Mouse (Mus musculus) kidney, adult 2 months (tissue): ENCODE measurements around the gene Zfpm1. TPM values are rescaled to one million over a fixed set of nuclear protein-coding genes. Genes with fewer than 3 reads are reported as not detected.

Experiments used
- DNase-seq: peaks from one replicate; pipeline ENCODE4 v3.0.0; 2021
- H3K27ac ChIP-seq: fragments of 200-500 bp; 2 replicates; pipeline ENCODE4 v1.5.1; 2012; ENCODE audit warnings: low read depth, low read length, control low read depth, inconsistent platforms; ENCODE audit not compliant: insufficient read depth
- H3K27me3 ChIP-seq: fragments of 200-500 bp; replicated peaks from 2 replicates; pipeline ENCODE4 v1.6.1; 2012; ENCODE audit warnings: mild to moderate bottlenecking, moderate library complexity, low read length, inconsistent platforms; ENCODE audit not compliant: control insufficient read depth, insufficient read depth
- H3K36me3 ChIP-seq: fragments of 200-500 bp; 2 replicates; pipeline ENCODE4 v1.6.1; 2012; ENCODE audit warnings: mild to moderate bottlenecking, moderate library complexity, low read length, inconsistent platforms; ENCODE audit not compliant: control insufficient read depth, insufficient read depth
- H3K4me1 ChIP-seq: fragments of 200-500 bp; 2 replicates; pipeline ENCODE4 v1.6.1; 2011; ENCODE audit warnings: low read length; ENCODE audit not compliant: control insufficient read depth, insufficient read depth
- H3K4me3 ChIP-seq: fragments of 200-500 bp; 2 replicates; pipeline ENCODE4 v1.5.1; 2011; ENCODE audit warnings: mild to moderate bottlenecking, low read depth, low read length, control low read depth; ENCODE audit not compliant: insufficient read depth
- CTCF ChIP-seq: fragments of 200-500 bp; conservative IDR thresholded peaks from 2 replicates; pipeline ENCODE4 v1.5.1; 2011; ENCODE audit warnings: low read depth, mild to moderate bottlenecking, control low read depth, low read length, moderate library complexity, mixed read lengths; ENCODE audit not compliant: insufficient read depth, insufficient read length
- POLR2A ChIP-seq: fragments of 200-500 bp; IDR thresholded peaks from one replicate; pipeline ENCODE4 v1.6.1; 2011; ENCODE audit warnings: low read depth, low read length, control low read depth
- WGBS: fragments of 180-500 bp; shearing (Covaris S2); methylation state at CpG from one replicate; pipeline ENCODE4 v1.1.7; 2018; 5-methylcytosine and 5-hydroxymethylcytosine counted together
- polyA plus RNA-seq: library from polyadenylated mRNA; depleted of rRNA; stranded (reverse); fragments of >200 nt; gene quantifications from 2 replicates; pipeline ENCODE4 v1.2.3, GENCODE M21; 2012; rRNA removed

Gene Zfpm1
- 9.7 and 11.8 TPM in 2 replicates for polyA plus RNA-seq

GRCm38 (mm10) chr8:122282035-122282358 is at the start of gene Zfpm1:
TSS of gene Zfpm1 (plus strand) at chr8:122282141.
- Histone ChIP-seq H3K27ac (peak within 1 kb of the TSS; percentile 75), H3K4me1 (peaks cover 8% of the 10 kb centered on the region; the same call in 1 of the 2 replicates), H3K36me3 (no peaks in the 10 kb centered on the region), H3K27me3 (no peaks in the 10 kb centered on the region), H3K4me3 (peak within 1 kb of the TSS; percentile 73)
- TF ChIP-seq POLR2A: no peak
- TF ChIP-seq CTCF: no peak
- WGBS: 6% methylated on average over 57 of the region's 60 CpGs
- DNase-seq: no peak

GRCm38 (mm10) chr8:122234055-122234454 is 47.9 kb upstream of the Zfpm1 start:
- no peak overlapping the region for H3K4me3 ChIP-seq
- 37% methylated on average over 11 of the region's 11 CpGs for WGBS
- H3K27me3 ChIP-seq: no peaks in the 10 kb centered on the region; the same call in 1 of the 2 replicates
- H3K36me3 ChIP-seq: no peaks in the 10 kb centered on the region
- peak; percentile 34; the same call in 1 of the 2 replicates for TF ChIP-seq CTCF
- no peak for TF ChIP-seq POLR2A
- no peaks in the 10 kb centered on the region for H3K4me1 ChIP-seq
- DNase-seq: peak; percentile 46
- H3K27ac ChIP-seq: no peak overlapping the region

GRCm38 (mm10) chr8:122236521-122236920 is 45.4 kb upstream of the Zfpm1 start:
- no peak for DNase-seq
- Histone ChIP-seq H3K27ac (no peak overlapping the region), H3K4me3 (no peak overlapping the region), H3K36me3 (no peaks in the 10 kb centered on the region), H3K4me1 (no peaks in the 10 kb centered on the region), H3K27me3 (no peaks in the 10 kb centered on the region)
- no peak for TF ChIP-seq POLR2A
- no peak for TF ChIP-seq CTCF
- WGBS: 83% methylated on average over 3 of the region's 3 CpGs

- Histone ChIP-seq H3K27ac (no peak overlapping the region), H3K4me3 (no peak overlapping the region), H3K27me3 (no peaks in the 10 kb centered on the region), H3K4me1 (no peaks in the 10 kb centered on the region), H3K36me3 (no peaks in the 10 kb centered on the region)
- 72% methylated on average over 11 of the region's 11 CpGs for WGBS
- no peak for DNase-seq
- TF ChIP-seq CTCF (no peak), POLR2A (no peak)
These were observed 43.7 kb upstream of the Zfpm1 start for GRCm38 (mm10) chr8:122238225-122238624.

- Histone ChIP-seq H3K36me3 (no peaks in the 10 kb centered on the region), H3K4me1 (no peaks in the 10 kb centered on the region), H3K27ac (no peak overlapping the region), H3K27me3 (no peaks in the 10 kb centered on the region), H3K4me3 (no peak overlapping the region)
- 68% methylated on average over 8 of the region's 8 CpGs for WGBS
- DNase-seq: no peak
- no peak for TF ChIP-seq POLR2A
- no peak for TF ChIP-seq CTCF
These were observed 43.2 kb upstream of the Zfpm1 start for GRCm38 (mm10) chr8:122238731-122239130.

- no peak for DNase-seq
- H3K4me1 ChIP-seq: no peaks in the 10 kb centered on the region
- TF ChIP-seq CTCF (no peak), POLR2A (no peak)
- H3K4me3 ChIP-seq: no peak overlapping the region
- H3K27me3 ChIP-seq: no peaks in the 10 kb centered on the region
- H3K27ac ChIP-seq: no peak overlapping the region
- 81% methylated on average over 16 of the region's 16 CpGs for WGBS
- no peaks in the 10 kb centered on the region for H3K36me3 ChIP-seq
These were observed 41.5 kb upstream of the Zfpm1 start for GRCm38 (mm10) chr8:122240241-122241026.

- TF ChIP-seq POLR2A (no peak), CTCF (no peak)
- Histone ChIP-seq H3K27ac (no peak overlapping the region), H3K36me3 (no peaks in the 10 kb centered on the region), H3K4me1 (no peaks in the 10 kb centered on the region), H3K4me3 (no peak overlapping the region), H3K27me3 (no peaks in the 10 kb centered on the region)
- DNase-seq: no peak
- WGBS: 75% methylated on average over 4 of the region's 4 CpGs
These were observed 38.6 kb upstream of the Zfpm1 start for GRCm38 (mm10) chr8:122243310-122243709.

GRCm38 (mm10) chr8:122245161-122245560 is 36.8 kb upstream of the Zfpm1 start:
- no peaks in the 10 kb centered on the region for H3K4me1 ChIP-seq
- H3K4me3 ChIP-seq: no peak overlapping the region
- no peak for DNase-seq
- TF ChIP-seq POLR2A: no peak
- TF ChIP-seq CTCF: no peak
- H3K27me3 ChIP-seq: no peaks in the 10 kb centered on the region
- WGBS: 65% methylated on average over 6 of the region's 6 CpGs
- no peaks in the 10 kb centered on the region for H3K36me3 ChIP-seq
- H3K27ac ChIP-seq: no peak overlapping the region
